Mouse (Mus musculus): ENCODE results near the gene Ggn. TPM values are rescaled to one million over a fixed set of nuclear protein-coding genes. Genes with fewer than 3 reads are reported as not detected.

Ggn gene
- polyA plus RNA-seq, 1 experiment from 2014 or later: 0.14 TPM

GRCm38 (mm10) chr7:29155838-29156782, 13.9 kb upstream of the Ggn start, which contains the start of gene Fam98c:
Fam98c (minus strand) TSS chr7:29156234.
- ATAC-seq (replicated peaks; ENCODE audit: extremely low read depth, insufficient read depth, low FRiP score): peak; percentile 86
- H3K27me3 ChIP-seq (ENCODE audit: control insufficient read depth, insufficient read depth, low read length): peaks cover 21% of the 10 kb centered on the region
- peak within 1 kb of the TSS; percentile 96 for H3K4me2 ChIP-seq (ENCODE audit: low read depth, low read length)
- WGBS: 3% methylated on average over 68 of the region's 68 CpGs
- peak within 1 kb of the TSS; percentile 93 for H3K4me3 ChIP-seq (ENCODE audit: low read length)
- peaks cover 5% of the 10 kb centered on the region for H3K36me3 ChIP-seq (ENCODE audit: control insufficient read depth, insufficient read depth)
- H3K27ac ChIP-seq (ENCODE audit: low read length): peak within 1 kb of the TSS; percentile 86
- H3K9me3 ChIP-seq (replicated peaks; ENCODE audit: control insufficient read depth, low read length): 0 out of 2 replicates have a peak, but pooled peaks cover 2% of the 10 kb centered on the region
- peak within 1 kb of the TSS; percentile 89 for H3K9ac ChIP-seq (ENCODE audit: low read length)
- H3K4me1 ChIP-seq (ENCODE audit: control insufficient read depth, insufficient read depth, low read length): peaks cover 10% of the 10 kb centered on the region

- Histone ChIP-seq H3K36me3 (ENCODE audit: control insufficient read depth, insufficient read depth) (peaks cover 5% of the 10 kb centered on the region), H3K4me3 (ENCODE audit: low read length) (no peak overlapping the region), H3K27ac (ENCODE audit: low read length) (no peak overlapping the region), H3K4me2 (ENCODE audit: low read depth, low read length) (no peak overlapping the region), H3K9ac (ENCODE audit: low read length) (no peak overlapping the region), H3K9me3 (replicated peaks; ENCODE audit: control insufficient read depth, low read length) (0 out of 2 replicates have a peak, but pooled peaks cover 2% of the 10 kb centered on the region), H3K4me1 (ENCODE audit: control insufficient read depth, insufficient read depth, low read length) (peaks cover 10% of the 10 kb centered on the region), H3K27me3 (ENCODE audit: control insufficient read depth, insufficient read depth, low read length) (peaks cover 21% of the 10 kb centered on the region)
- ATAC-seq (replicated peaks; ENCODE audit: extremely low read depth, insufficient read depth, low FRiP score): no peak
- WGBS: 8% methylated on average over 5 of the region's 5 CpGs
Observed at GRCm38 (mm10) chr7:29158264-29158663, 11.7 kb upstream of the Ggn start.

- no peak overlapping the region for H3K9ac ChIP-seq (ENCODE audit: low read length)
- no peak for ATAC-seq (replicated peaks; ENCODE audit: extremely low read depth, insufficient read depth, low FRiP score)
- 64% methylated on average over 5 of the region's 5 CpGs for WGBS
- peaks cover 21% of the 10 kb centered on the region for H3K27me3 ChIP-seq (ENCODE audit: control insufficient read depth, insufficient read depth, low read length)
- no peak overlapping the region for H3K27ac ChIP-seq (ENCODE audit: low read length)
- no peaks in the 10 kb centered on the region for H3K36me3 ChIP-seq (ENCODE audit: control insufficient read depth, insufficient read depth)
- H3K9me3 ChIP-seq (replicated peaks; ENCODE audit: control insufficient read depth, low read length): no peaks in the 10 kb centered on the region
- no peak overlapping the region for H3K4me3 ChIP-seq (ENCODE audit: low read length)
- no peak overlapping the region for H3K4me2 ChIP-seq (ENCODE audit: low read depth, low read length)
- H3K4me1 ChIP-seq (ENCODE audit: control insufficient read depth, insufficient read depth, low read length): no peaks in the 10 kb centered on the region
Observed at GRCm38 (mm10) chr7:29162294-29162693, 7.7 kb upstream of the Ggn start.

GRCm38 (mm10) chr7:29162750-29163525, 7.1 kb upstream of the Ggn start:
- no peaks in the 10 kb centered on the region for H3K9me3 ChIP-seq (replicated peaks; ENCODE audit: control insufficient read depth, low read length)
- H3K9ac ChIP-seq (ENCODE audit: low read length): no peak overlapping the region
- H3K4me1 ChIP-seq (ENCODE audit: control insufficient read depth, insufficient read depth, low read length): no peaks in the 10 kb centered on the region
- no peak overlapping the region for H3K4me2 ChIP-seq (ENCODE audit: low read depth, low read length)
- H3K27me3 ChIP-seq (ENCODE audit: control insufficient read depth, insufficient read depth, low read length): peaks cover 21% of the 10 kb centered on the region
- no peak for ATAC-seq (replicated peaks; ENCODE audit: extremely low read depth, insufficient read depth, low FRiP score)
- no peak overlapping the region for H3K4me3 ChIP-seq (ENCODE audit: low read length)
- WGBS: 13% methylated on average over 9 of the region's 9 CpGs
- H3K36me3 ChIP-seq (ENCODE audit: control insufficient read depth, insufficient read depth): no peaks in the 10 kb centered on the region
- H3K27ac ChIP-seq (ENCODE audit: low read length): no peak overlapping the region

- Histone ChIP-seq H3K27me3 (ENCODE audit: control insufficient read depth, insufficient read depth, low read length) (peaks cover 25% of the 10 kb centered on the region), H3K9ac (ENCODE audit: low read length) (no peak overlapping the region), H3K9me3 (replicated peaks; ENCODE audit: control insufficient read depth, low read length) (no peaks in the 10 kb centered on the region), H3K4me2 (ENCODE audit: low read depth, low read length) (no peak overlapping the region), H3K4me3 (ENCODE audit: low read length) (no peak overlapping the region), H3K27ac (ENCODE audit: low read length) (no peak overlapping the region), H3K36me3 (ENCODE audit: control insufficient read depth, insufficient read depth) (no peaks in the 10 kb centered on the region), H3K4me1 (ENCODE audit: control insufficient read depth, insufficient read depth, low read length) (peaks cover 20% of the 10 kb centered on the region)
- WGBS: 24% methylated on average over 18 of the region's 19 CpGs
- ATAC-seq (replicated peaks; ENCODE audit: extremely low read depth, insufficient read depth, low FRiP score): no peak
Observed at GRCm38 (mm10) chr7:29167656-29168055, 2.4 kb upstream of the Ggn start.

GRCm38 (mm10) chr7:29168121-29168695, 1.8 kb upstream of the Ggn start:
- Histone ChIP-seq H3K27ac (ENCODE audit: low read length) (no peak overlapping the region), H3K4me1 (ENCODE audit: control insufficient read depth, insufficient read depth, low read length) (peaks cover 20% of the 10 kb centered on the region), H3K36me3 (ENCODE audit: control insufficient read depth, insufficient read depth) (0 out of 2 replicates have a peak, but pooled peaks cover 3% of the 10 kb centered on the region), H3K27me3 (ENCODE audit: control insufficient read depth, insufficient read depth, low read length) (peaks cover 30% of the 10 kb centered on the region), H3K4me2 (ENCODE audit: low read depth, low read length) (peak overlapping the region; percentile 86), H3K9ac (ENCODE audit: low read length) (peak overlapping the region; percentile 72; the same call in 1 of the 2 replicates), H3K4me3 (ENCODE audit: low read length) (peak overlapping the region; percentile 58), H3K9me3 (replicated peaks; ENCODE audit: control insufficient read depth, low read length) (no peaks in the 10 kb centered on the region)
- 7% methylated on average over 10 of the region's 10 CpGs for WGBS
- ATAC-seq (replicated peaks; ENCODE audit: extremely low read depth, insufficient read depth, low FRiP score): no peak

- Histone ChIP-seq H3K4me1 (ENCODE audit: control insufficient read depth, insufficient read depth, low read length) (peaks cover 20% of the 10 kb centered on the region), H3K9me3 (replicated peaks; ENCODE audit: control insufficient read depth, low read length) (no peaks in the 10 kb centered on the region), H3K9ac (ENCODE audit: low read length) (peak overlapping the region; percentile 72), H3K4me2 (ENCODE audit: low read depth, low read length) (peak overlapping the region; percentile 86), H3K27me3 (ENCODE audit: control insufficient read depth, insufficient read depth, low read length) (peaks cover 35% of the 10 kb centered on the region), H3K36me3 (ENCODE audit: control insufficient read depth, insufficient read depth) (peaks cover 6% of the 10 kb centered on the region; the same call in 1 of the 2 replicates), H3K27ac (ENCODE audit: low read length) (no peak overlapping the region), H3K4me3 (ENCODE audit: low read length) (peak overlapping the region; percentile 58)
- ATAC-seq (replicated peaks; ENCODE audit: extremely low read depth, insufficient read depth, low FRiP score): no peak
- under 1% methylated on average over 14 of the region's 14 CpGs for WGBS
Observed at GRCm38 (mm10) chr7:29168791-29169230, 1.2 kb upstream of the Ggn start.

- H3K4me1 ChIP-seq (ENCODE audit: control insufficient read depth, insufficient read depth, low read length): peaks cover 20% of the 10 kb centered on the region
- peak overlapping the region; percentile 86 for H3K4me2 ChIP-seq (ENCODE audit: low read depth, low read length)
- no peaks in the 10 kb centered on the region for H3K9me3 ChIP-seq (replicated peaks; ENCODE audit: control insufficient read depth, low read length)
- peaks cover 11% of the 10 kb centered on the region; the same call in 1 of the 2 replicates for H3K36me3 ChIP-seq (ENCODE audit: control insufficient read depth, insufficient read depth)
- peak overlapping the region; percentile 58 for H3K4me3 ChIP-seq (ENCODE audit: low read length)
- ATAC-seq (replicated peaks; ENCODE audit: extremely low read depth, insufficient read depth, low FRiP score): peak; percentile 70
- H3K9ac ChIP-seq (ENCODE audit: low read length): peak overlapping the region; percentile 72
- no peak overlapping the region for H3K27ac ChIP-seq (ENCODE audit: low read length)
- H3K27me3 ChIP-seq (ENCODE audit: control insufficient read depth, insufficient read depth, low read length): peaks cover 38% of the 10 kb centered on the region
- WGBS: 1% methylated on average over 27 of the region's 39 CpGs
Observed at GRCm38 (mm10) chr7:29169231-29170065, 562 bp upstream of the Ggn start.

All from heart, embryonic 16.5 days (tissue).